ENCODE assay signal across 15 mouse cellular contexts in the genomic region with DNA sequence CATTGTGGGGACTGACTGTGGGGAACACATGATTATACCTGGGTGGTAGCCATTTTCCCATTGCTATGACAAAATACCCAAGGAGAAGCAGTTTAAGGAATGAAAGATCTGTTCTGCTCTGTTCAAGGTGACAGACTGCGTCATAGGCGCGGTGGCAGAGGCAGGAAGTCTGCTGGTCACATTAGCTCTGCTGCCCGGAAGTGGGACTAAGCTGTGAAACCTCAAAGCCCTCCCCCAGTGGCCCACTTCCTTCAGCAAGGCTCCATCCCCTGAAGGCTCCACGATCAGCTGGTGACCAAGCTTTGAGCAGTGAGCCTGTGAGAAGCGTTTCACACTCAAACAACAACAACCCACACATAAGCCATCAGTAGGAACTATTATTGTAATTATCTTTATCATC.
DNase-seq lines count a peak whose midpoint lies in the region; ATAC-seq and TF ChIP-seq lines count a peak whose summit lies in the region.
"Had no signal": no experiment of that assay in that cellular context is flagged by ENCODE, and none has a peak within 500 bp of the region (broad histone marks: within the 10 kb centered on the region; RNA-seq: fewer than 3 reads in every experiment).

No protein-coding gene starts in this region.

- no peak for DNase-seq in heart, embryonic 10.5 days (ENCODE audit: low spot score)
- peak; percentile 81 for DNase-seq in 416B (ENCODE audit: low read depth)
- DNase-seq in testis, postnatal 10 days (ENCODE audit: low spot score), result no peak
- no peak for DNase-seq in urinary bladder, postnatal 4 days (ENCODE audit: low spot score in 2 of 2)
- DNase-seq in stomach, postnatal 0 days (ENCODE audit: low spot score), result no peak
- DNase-seq: cerebellum, postnatal 25 days; heart, adult 18-20 months; heart, postnatal 10 days; right cerebral cortex, postnatal 4 days; thymus, adult 18-20 months had no signal

- H3K27ac ChIP-seq in heart, embryonic 10.5 days, result peak overlapping the region; percentile 44; the same call in 1 of the 2 replicates
- H3K27ac ChIP-seq in heart, embryonic 12.5 days (ENCODE audit: poor library complexity, severe bottlenecking), result no peak overlapping the region
- peak overlapping the region; percentile 79 for H3K27ac ChIP-seq in brown adipose tissue, adult 24 weeks (replicated peaks; ENCODE audit: low read depth, low read length)
- no peak overlapping the region for H3K27ac ChIP-seq in stomach, postnatal 0 days (replicated peaks)
- H3K27ac ChIP-seq: forebrain, embryonic 12.5 days; limb, embryonic 13.5 days had no signal

- H3K9me3 ChIP-seq in heart, embryonic 10.5 days, result no peaks in the 10 kb centered on the region
- H3K9me3 ChIP-seq in heart, embryonic 12.5 days (replicated peaks), result 0 out of 2 replicates have a peak, but pooled peaks cover 2% of the 10 kb centered on the region
- H3K9me3 ChIP-seq in stomach, postnatal 0 days (ENCODE audit: control insufficient read depth, low read length), result no peaks in the 10 kb centered on the region
- H3K9me3 ChIP-seq: forebrain, embryonic 12.5 days; limb, embryonic 13.5 days had no signal

- H3K4me1 ChIP-seq in heart, embryonic 10.5 days, result peaks cover 66% of the 10 kb centered on the region
- H3K4me1 ChIP-seq in heart, embryonic 12.5 days (replicated peaks), result peaks cover 47% of the 10 kb centered on the region
- H3K4me1 ChIP-seq in brown adipose tissue, adult 24 weeks (ENCODE audit: control insufficient read depth, insufficient read depth, insufficient read length, low read length), result peaks cover 16% of the 10 kb centered on the region
- no peaks in the 10 kb centered on the region for H3K4me1 ChIP-seq in stomach, postnatal 0 days (replicated peaks; ENCODE audit: control insufficient read depth, insufficient read depth)

- no peak overlapping the region for H3K4me2 ChIP-seq in heart, embryonic 12.5 days
- H3K4me2 ChIP-seq in stomach, postnatal 0 days (replicated peaks; ENCODE audit: low read depth), result no peak overlapping the region
- H3K4me2 ChIP-seq: forebrain, embryonic 12.5 days; limb, embryonic 13.5 days had no signal

- TF ChIP-seq EP300 in stomach, postnatal 0 days (optimal IDR thresholded peaks at IDR 0.05), result no peak

- no peak overlapping the region for H3K4me3 ChIP-seq in heart, embryonic 10.5 days
- H3K4me3 ChIP-seq in heart, embryonic 12.5 days, result no peak overlapping the region
- no peak overlapping the region for H3K4me3 ChIP-seq in brown adipose tissue, adult 24 weeks (ENCODE audit: insufficient read depth, low read depth, low read length)
- no peak overlapping the region for H3K4me3 ChIP-seq in stomach, postnatal 0 days (ENCODE audit: low read depth, low read length)
- H3K4me3 ChIP-seq: forebrain, embryonic 12.5 days; limb, embryonic 13.5 days had no signal

- no peak overlapping the region for H3K9ac ChIP-seq in heart, embryonic 12.5 days
- H3K9ac ChIP-seq in stomach, postnatal 0 days (ENCODE audit: low read length), result no peak overlapping the region
- H3K9ac ChIP-seq: forebrain, embryonic 12.5 days; limb, embryonic 13.5 days had no signal

- no peak for TF ChIP-seq CTCF in stomach, postnatal 0 days (IDR thresholded peaks at IDR 0.05; ENCODE audit: low read depth)

- H3K27me3 ChIP-seq in heart, embryonic 10.5 days (ENCODE audit: insufficient read depth, poor library complexity, severe bottlenecking), result peaks cover 3% of the 10 kb centered on the region; the same call in 1 of the 2 replicates
- no peaks in the 10 kb centered on the region for H3K27me3 ChIP-seq in heart, embryonic 12.5 days (replicated peaks)
- no peaks in the 10 kb centered on the region for H3K27me3 ChIP-seq in stomach, postnatal 0 days (ENCODE audit: control insufficient read depth, insufficient read depth, low read length)
- H3K27me3 ChIP-seq: forebrain, embryonic 12.5 days; limb, embryonic 13.5 days had no signal

- no peak for ATAC-seq in heart, embryonic 12.5 days (ENCODE audit: insufficient number of reproducible peaks, low FRiP score)
- ATAC-seq in monocyte, adult 5-6 weeks (replicated peaks; ENCODE audit: insufficient number of reproducible peaks, low FRiP score, low TSS enrichment, poor library complexity, severe bottlenecking), result peak; percentile 82
- ATAC-seq in stomach, postnatal 0 days (ENCODE audit: low FRiP score, low TSS enrichment), result no peak

- H3K36me3 ChIP-seq in heart, embryonic 10.5 days, result no peaks in the 10 kb centered on the region
- H3K36me3 ChIP-seq in heart, embryonic 12.5 days, result no peaks in the 10 kb centered on the region
- no peaks in the 10 kb centered on the region for H3K36me3 ChIP-seq in stomach, postnatal 0 days (ENCODE audit: control insufficient read depth, insufficient read depth, low read length)
- H3K36me3 ChIP-seq: forebrain, embryonic 12.5 days; limb, embryonic 13.5 days had no signal

- WGBS in heart, embryonic 10.5 days, result 68% methylated on average over 6 of the region's 6 CpGs
- WGBS in heart, embryonic 12.5 days, result 62% methylated on average over 6 of the region's 6 CpGs
- 83% methylated on average over 6 of the region's 6 CpGs for WGBS in stomach, postnatal 0 days

Comparison
In these comparisons a context has a peak if more than half of its experiments do, and no peak if none do; other contexts are left out.
1. H3K27ac ChIP-seq: peak in heart, embryonic 10.5 days (single experiment) and brown adipose tissue, adult 24 weeks (single experiment); none in heart, embryonic 12.5 days (single experiment) and stomach, postnatal 0 days (single experiment).